Mouse (Mus musculus): Measurements from ENCODE around the gene Aldh1l1. TPM values are rescaled to one million over a fixed set of nuclear protein-coding genes. Genes with fewer than 3 reads are reported as not detected.

The Aldh1l1 gene
- polyA plus RNA-seq, 1 experiment from 2014 or later: 7.8 TPM

DNA sequence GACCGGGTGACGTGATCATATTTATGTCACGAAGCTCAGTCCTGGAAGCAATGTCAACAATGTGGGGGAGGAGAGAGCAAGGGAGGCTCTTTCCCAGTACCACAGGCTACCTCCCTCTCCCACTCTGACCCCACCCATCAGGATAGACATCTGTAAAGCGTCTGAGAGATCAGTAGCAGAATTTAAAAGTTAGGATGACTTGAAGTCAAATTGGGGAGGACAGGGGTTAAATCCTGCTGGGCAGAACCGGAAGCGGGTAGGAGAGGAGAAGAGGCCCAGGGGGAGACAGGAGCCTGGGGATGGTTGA lies 135.3 kb downstream of the Aldh1l1 start:
- Histone ChIP-seq H3K9me3 (ENCODE audit: control insufficient read depth, low read length) (no peaks in the 10 kb centered on the region), H3K36me3 (ENCODE audit: control insufficient read depth, insufficient read depth, low read length) (no peaks in the 10 kb centered on the region), H3K4me3 (ENCODE audit: low read depth, low read length) (no peak overlapping the region), H3K27ac (ENCODE audit: low read depth) (no peak overlapping the region), H3K4me2 (ENCODE audit: low read length) (no peak overlapping the region), H3K9ac (ENCODE audit: low read length) (no peak overlapping the region), H3K4me1 (replicated peaks; ENCODE audit: control insufficient read depth, insufficient read depth, low read length) (peaks cover 25% of the 10 kb centered on the region; the same call in 1 of the 2 replicates), H3K27me3 (replicated peaks; ENCODE audit: control insufficient read depth, insufficient read depth, low read length) (no peaks in the 10 kb centered on the region)
- DNase-seq (ENCODE audit: low spot score) (no peak), ATAC-seq (replicated peaks; ENCODE audit: low FRiP score, low TSS enrichment, low read depth) (no peak)
- WGBS: 45% methylated on average over 6 of the region's 6 CpGs

DNA sequence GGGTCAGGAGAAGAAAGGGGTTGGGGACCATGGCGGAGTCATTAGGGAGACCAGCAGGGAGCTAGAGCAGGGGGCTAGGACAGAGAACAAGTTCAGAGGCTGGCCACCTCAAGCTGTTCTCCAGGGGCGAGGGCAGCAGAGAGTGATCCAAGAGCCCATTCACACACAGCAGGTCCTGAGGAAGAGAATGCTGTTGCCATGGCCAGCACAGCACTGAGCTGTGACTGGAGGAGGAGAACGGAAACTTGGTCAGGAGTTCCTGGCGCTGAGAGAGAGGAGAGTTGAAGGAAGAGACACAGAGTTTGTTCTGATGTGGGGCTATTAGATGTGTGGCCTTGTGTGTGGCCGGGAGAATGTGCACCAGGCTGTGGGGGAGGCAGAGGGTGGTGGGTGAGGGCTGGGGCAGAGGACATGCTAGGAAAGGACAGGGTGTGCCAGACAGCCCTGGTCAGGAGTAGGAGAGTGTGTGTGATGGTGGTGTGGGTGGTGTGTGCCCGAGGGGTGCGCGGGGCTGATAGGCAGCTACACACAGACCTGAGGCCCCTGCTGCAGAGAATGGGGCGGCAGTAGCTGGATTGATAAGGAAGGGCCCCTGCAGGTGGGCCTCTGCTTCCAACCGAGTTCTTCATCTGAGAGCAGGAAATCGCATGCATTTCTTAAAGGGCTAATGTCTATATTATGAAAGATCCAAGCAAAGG lies 136.7 kb downstream of the Aldh1l1 start:
- ATAC-seq (replicated peaks; ENCODE audit: low FRiP score, low TSS enrichment, low read depth) (peak; percentile 74), DNase-seq (ENCODE audit: low spot score) (no peak)
- Histone ChIP-seq H3K27ac (ENCODE audit: low read depth) (peak overlapping the region; percentile 29; the same call in 1 of the 2 replicates), H3K9me3 (ENCODE audit: control insufficient read depth, low read length) (no peaks in the 10 kb centered on the region), H3K4me1 (replicated peaks; ENCODE audit: control insufficient read depth, insufficient read depth, low read length) (peaks cover 25% of the 10 kb centered on the region; the same call in 1 of the 2 replicates), H3K27me3 (replicated peaks; ENCODE audit: control insufficient read depth, insufficient read depth, low read length) (no peaks in the 10 kb centered on the region), H3K4me3 (ENCODE audit: low read depth, low read length) (no peak overlapping the region), H3K4me2 (ENCODE audit: low read length) (no peak overlapping the region), H3K36me3 (ENCODE audit: control insufficient read depth, insufficient read depth, low read length) (no peaks in the 10 kb centered on the region), H3K9ac (ENCODE audit: low read length) (no peak overlapping the region)
- WGBS: 46% methylated on average over 11 of the region's 11 CpGs

GRCm38 (mm10) chr6:90623456-90623836 lies 137.2 kb downstream of the Aldh1l1 start:
- Histone ChIP-seq H3K4me3 (ENCODE audit: low read depth, low read length) (no peak overlapping the region), H3K9me3 (ENCODE audit: control insufficient read depth, low read length) (no peaks in the 10 kb centered on the region), H3K4me2 (ENCODE audit: low read length) (no peak overlapping the region), H3K9ac (ENCODE audit: low read length) (no peak overlapping the region), H3K36me3 (ENCODE audit: control insufficient read depth, insufficient read depth, low read length) (no peaks in the 10 kb centered on the region), H3K27ac (ENCODE audit: low read depth) (peak overlapping the region; percentile 29; the same call in 1 of the 2 replicates), H3K4me1 (replicated peaks; ENCODE audit: control insufficient read depth, insufficient read depth, low read length) (peaks cover 25% of the 10 kb centered on the region; the same call in 1 of the 2 replicates), H3K27me3 (replicated peaks; ENCODE audit: control insufficient read depth, insufficient read depth, low read length) (no peaks in the 10 kb centered on the region)
- 74% methylated on average over 5 of the region's 5 CpGs for whole genome bisulfite sequencing
- no peak for DNase-seq (ENCODE audit: low spot score)
- no peak for ATAC-seq (replicated peaks; ENCODE audit: low FRiP score, low TSS enrichment, low read depth)

- Histone ChIP-seq H3K27ac (ENCODE audit: low read depth) (no peak overlapping the region), H3K4me1 (replicated peaks; ENCODE audit: control insufficient read depth, insufficient read depth, low read length) (peaks cover 24% of the 10 kb centered on the region; the same call in 1 of the 2 replicates), H3K4me3 (ENCODE audit: low read depth, low read length) (no peak overlapping the region), H3K9ac (ENCODE audit: low read length) (no peak overlapping the region), H3K9me3 (ENCODE audit: control insufficient read depth, low read length) (no peaks in the 10 kb centered on the region), H3K4me2 (ENCODE audit: low read length) (no peak overlapping the region), H3K36me3 (ENCODE audit: control insufficient read depth, insufficient read depth, low read length) (no peaks in the 10 kb centered on the region), H3K27me3 (replicated peaks; ENCODE audit: control insufficient read depth, insufficient read depth, low read length) (no peaks in the 10 kb centered on the region)
- no peak for DNase-seq (ENCODE audit: low spot score)
- no peak for ATAC-seq (replicated peaks; ENCODE audit: low FRiP score, low TSS enrichment, low read depth)
- 67% methylated on average over 6 of the region's 6 CpGs for WGBS
Observed at GRCm38 (mm10) chr6:90624184-90624583, 138.0 kb downstream of the Aldh1l1 start.

- no peak overlapping the region for H3K4me2 ChIP-seq (ENCODE audit: low read length)
- ATAC-seq (replicated peaks; ENCODE audit: low FRiP score, low TSS enrichment, low read depth) (no peak), DNase-seq (ENCODE audit: low spot score) (no peak)
- no peaks in the 10 kb centered on the region for H3K36me3 ChIP-seq (ENCODE audit: control insufficient read depth, insufficient read depth, low read length)
- no peaks in the 10 kb centered on the region for H3K27me3 ChIP-seq (replicated peaks; ENCODE audit: control insufficient read depth, insufficient read depth, low read length)
- 77% methylated on average over 11 of the region's 11 CpGs for WGBS
- peaks cover 21% of the 10 kb centered on the region; the same call in 1 of the 2 replicates for H3K4me1 ChIP-seq (replicated peaks; ENCODE audit: control insufficient read depth, insufficient read depth, low read length)
- H3K9ac ChIP-seq (ENCODE audit: low read length): no peak overlapping the region
- no peak overlapping the region for H3K4me3 ChIP-seq (ENCODE audit: low read depth, low read length)
- no peaks in the 10 kb centered on the region for H3K9me3 ChIP-seq (ENCODE audit: control insufficient read depth, low read length)
- H3K27ac ChIP-seq (ENCODE audit: low read depth): no peak overlapping the region
Observed at GRCm38 (mm10) chr6:90624733-90625132, 138.5 kb downstream of the Aldh1l1 start.

GRCm38 (mm10) chr6:90625207-90625994 lies 139.2 kb downstream of the Aldh1l1 start:
- no peak overlapping the region for H3K9ac ChIP-seq (ENCODE audit: low read length)
- no peak overlapping the region for H3K4me2 ChIP-seq (ENCODE audit: low read length)
- H3K4me1 ChIP-seq (replicated peaks; ENCODE audit: control insufficient read depth, insufficient read depth, low read length): peaks cover 21% of the 10 kb centered on the region; the same call in 1 of the 2 replicates
- 89% methylated on average over 7 of the region's 7 CpGs for WGBS
- H3K36me3 ChIP-seq (ENCODE audit: control insufficient read depth, insufficient read depth, low read length): no peaks in the 10 kb centered on the region
- no peak overlapping the region for H3K27ac ChIP-seq (ENCODE audit: low read depth)
- no peak overlapping the region for H3K4me3 ChIP-seq (ENCODE audit: low read depth, low read length)
- DNase-seq (ENCODE audit: low spot score) (no peak), ATAC-seq (replicated peaks; ENCODE audit: low FRiP score, low TSS enrichment, low read depth) (no peak)
- H3K9me3 ChIP-seq (ENCODE audit: control insufficient read depth, low read length): no peaks in the 10 kb centered on the region
- H3K27me3 ChIP-seq (replicated peaks; ENCODE audit: control insufficient read depth, insufficient read depth, low read length): no peaks in the 10 kb centered on the region

DNA sequence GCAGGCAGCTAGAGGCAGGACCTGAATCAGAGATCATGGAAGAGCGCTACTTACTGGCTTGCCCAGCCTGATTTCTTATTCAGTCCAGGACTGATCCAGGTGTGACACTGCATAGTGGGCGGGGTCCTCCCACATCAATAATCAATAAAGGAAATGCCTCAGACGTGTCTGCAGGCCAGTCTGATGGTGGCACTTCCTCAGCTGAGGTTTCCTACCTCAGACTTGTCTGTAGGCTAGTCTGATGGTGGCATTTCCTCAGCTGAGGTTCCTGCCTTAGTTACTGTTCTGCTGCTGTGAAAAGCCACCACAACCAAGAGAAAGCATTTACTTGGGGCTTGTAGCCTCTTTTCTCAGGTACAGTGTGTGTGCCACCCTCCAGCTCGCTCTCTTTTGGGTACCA lies 141.3 kb downstream of the Aldh1l1 start:
- Histone ChIP-seq H3K9me3 (ENCODE audit: control insufficient read depth, low read length) (no peaks in the 10 kb centered on the region), H3K4me3 (ENCODE audit: low read depth, low read length) (no peak overlapping the region), H3K36me3 (ENCODE audit: control insufficient read depth, insufficient read depth, low read length) (no peaks in the 10 kb centered on the region), H3K27me3 (replicated peaks; ENCODE audit: control insufficient read depth, insufficient read depth, low read length) (no peaks in the 10 kb centered on the region), H3K4me1 (replicated peaks; ENCODE audit: control insufficient read depth, insufficient read depth, low read length) (0 out of 2 replicates have a peak, but pooled peaks cover 12% of the 10 kb centered on the region), H3K27ac (ENCODE audit: low read depth) (no peak overlapping the region), H3K9ac (ENCODE audit: low read length) (no peak overlapping the region), H3K4me2 (ENCODE audit: low read length) (no peak overlapping the region)
- DNase-seq (ENCODE audit: low spot score): no peak
- WGBS: 76% methylated on average over 4 of the region's 4 CpGs
- ATAC-seq (replicated peaks; ENCODE audit: low FRiP score, low TSS enrichment, low read depth): no peak

- H3K9me3 ChIP-seq (ENCODE audit: control insufficient read depth, low read length): no peaks in the 10 kb centered on the region
- 72% methylated on average over 6 of the region's 6 CpGs for WGBS
- H3K27ac ChIP-seq (ENCODE audit: low read depth): no peak overlapping the region
- DNase-seq (ENCODE audit: low spot score) (no peak), ATAC-seq (replicated peaks; ENCODE audit: low FRiP score, low TSS enrichment, low read depth) (no peak)
- no peak overlapping the region for H3K4me3 ChIP-seq (ENCODE audit: low read depth, low read length)
- H3K4me2 ChIP-seq (ENCODE audit: low read length): no peak overlapping the region
- H3K36me3 ChIP-seq (ENCODE audit: control insufficient read depth, insufficient read depth, low read length): no peaks in the 10 kb centered on the region
- H3K27me3 ChIP-seq (replicated peaks; ENCODE audit: control insufficient read depth, insufficient read depth, low read length): no peaks in the 10 kb centered on the region
- H3K4me1 ChIP-seq (replicated peaks; ENCODE audit: control insufficient read depth, insufficient read depth, low read length): no peaks in the 10 kb centered on the region
- no peak overlapping the region for H3K9ac ChIP-seq (ENCODE audit: low read length)
Observed at GRCm38 (mm10) chr6:90629506-90629905, 143.3 kb downstream of the Aldh1l1 start.

All from intestine, embryonic 14.5 days (tissue).